Mouse (Mus musculus) Patski (cell line): ENCODE results near the gene H2afy. TPM values are rescaled to one million over a fixed set of nuclear protein-coding genes. Genes with fewer than 3 reads are reported as not detected.

ENCODE experiments used
- ATAC-seq: fragments of 100-300 bp; one replicate; pipeline ENCODE4 v1.8.0; 2021
- CTCF ChIA-PET: fragments of 350-600 bp; sonication (Branson Sonifier 250); formaldehyde crosslinking; loops from one replicate; lab custom pipeline; 2022; ENCODE audit warnings: inconsistent platforms; lab: Charles Lee
- POLR2A ChIA-PET: fragments of 350-600 bp; sonication (Branson Sonifier 250); formaldehyde crosslinking; loops from one replicate; lab custom pipeline; 2022; ENCODE audit warnings: antibody characterized with exemption, inconsistent platforms; lab: Charles Lee
- DNase-seq: peaks from one replicate; pipeline ENCODE4 v3.0.0-alpha.2; 2011; ENCODE audit warnings: low read depth, low spot score
- H3K27me3 ChIP-seq: fragments of 371-371 bp; one replicate; pipeline ENCODE4 v1.5.1; 2021
- CTCF ChIP-seq: fragments of 100-300 bp; IDR thresholded peaks from one replicate; pipeline ENCODE4 v1.5.1; 2021
- in situ Hi-C: fragments of 300-500 bp; cut with MboI; formaldehyde crosslinking; loops from 3 replicates; pipeline ENCODE4 v1.11.1; 2018; ENCODE audit warnings: low pct_unique_long_range_greater_than_20kb, mixed read lengths
- polyA plus RNA-seq: library from polyadenylated mRNA; unstranded; gene quantifications from one replicate; pipeline ENCODE4 v1.2.3, GENCODE M21; 2021

The H2afy gene
- polyA plus RNA-seq, 1 experiment from 2014 or later: 185 TPM

GRCm38 (mm10) chr13:56112980-56113379, 23.2 kb downstream of the H2afy start:
- CTCF ChIA-PET: interaction anchor here (1.4 kb wide), 1 partner anchor 39 kb away, joined by 4 read pairs; no protein-coding TSS in a partner anchor
- POLR2A ChIA-PET: no interaction called here
- in situ Hi-C loops: no loop called here
- no peaks in the 10 kb centered on the region for H3K27me3 ChIP-seq
- ATAC-seq (no peak), DNase-seq (no peak)
- no peak for TF ChIP-seq CTCF

GRCm38 (mm10) chr13:56112496-56112895, 23.7 kb downstream of the H2afy start:
- ChIA-PET CTCF (no interaction called here), POLR2A (no interaction called here)
- in situ Hi-C loops: no loop called here
- H3K27me3 ChIP-seq: no peaks in the 10 kb centered on the region
- ATAC-seq (no peak), DNase-seq (no peak)
- TF ChIP-seq CTCF: no peak

- ChIA-PET CTCF (no interaction called here), POLR2A (no interaction called here)
- no peak for ATAC-seq
- TF ChIP-seq CTCF: no peak
- no peaks in the 10 kb centered on the region for H3K27me3 ChIP-seq
- in situ Hi-C loops: no loop called here
- DNase-seq: no peak
These were observed 24.6 kb downstream of the H2afy start for GRCm38 (mm10) chr13:56111601-56112000.

- in situ Hi-C loops: no loop called here
- no peaks in the 10 kb centered on the region for H3K27me3 ChIP-seq
- CTCF ChIA-PET: interaction anchor here (1.3 kb wide), 1 partner anchor 41 kb away, joined by 4 read pairs; no protein-coding TSS in a partner anchor
- ATAC-seq (peak; percentile 55), DNase-seq (no peak)
- TF ChIP-seq CTCF: no peak
- POLR2A ChIA-PET: no interaction called here
These were observed 25.2 kb downstream of the H2afy start for GRCm38 (mm10) chr13:56110694-56111531.

- no peak for ATAC-seq
- POLR2A ChIA-PET: interaction anchor here (0.8 kb wide), 1 partner anchor 35 kb away, joined by 3 read pairs; no protein-coding TSS in a partner anchor
These were observed 26.5 kb downstream of the H2afy start for GRCm38 (mm10) chr13:56109703-56110102.

GRCm38 (mm10) chr13:56108849-56109519, 27.2 kb downstream of the H2afy start:
- DNase-seq (no peak), ATAC-seq (no peak)
- POLR2A ChIA-PET: no interaction called here
- no peaks in the 10 kb centered on the region for H3K27me3 ChIP-seq
- TF ChIP-seq CTCF: no peak
- in situ Hi-C loops: no loop called here
- CTCF ChIA-PET: interaction anchor here (1.0 kb wide), 1 partner anchor 15 kb away, joined by 3 read pairs; no protein-coding TSS in a partner anchor

More at GRCm38 (mm10) chr13:56109703-56110102, 26.5 kb downstream of the H2afy start:
- no peaks in the 10 kb centered on the region for H3K27me3 ChIP-seq
- in situ Hi-C loops: no loop called here
- CTCF ChIA-PET: interaction anchor here (1.3 kb wide), 1 partner anchor 42 kb away, joined by 4 read pairs; no protein-coding TSS in a partner anchor
- no peak for TF ChIP-seq CTCF
- DNase-seq: no peak

GRCm38 (mm10) chr13:56104971-56105391, 31.2 kb downstream of the H2afy start:
- no peak for TF ChIP-seq CTCF
- no peaks in the 10 kb centered on the region for H3K27me3 ChIP-seq
- CTCF ChIA-PET: no interaction called here
- POLR2A ChIA-PET: interaction anchor here (0.6 kb wide), 1 partner anchor 23 kb away, joined by 3 read pairs; no protein-coding TSS in a partner anchor
- in situ Hi-C loops: no loop called here
- DNase-seq (no peak), ATAC-seq (no peak)

GRCm38 (mm10) chr13:56103796-56104746, 32.1 kb downstream of the H2afy start:
- DNase-seq: no peak
- in situ Hi-C loops: no loop called here
- TF ChIP-seq CTCF: no peak
- CTCF ChIA-PET: no interaction called here
- POLR2A ChIA-PET: interaction anchor here (0.6 kb wide), 2 partner anchors 24 to 659 kb away, joined by 3 read pairs; partner anchors contain the start of gene Grk6
- H3K27me3 ChIP-seq: no peaks in the 10 kb centered on the region
- ATAC-seq: no peak

GRCm38 (mm10) chr13:56102160-56102559, 34.0 kb downstream of the H2afy start:
- no peak for DNase-seq
- POLR2A ChIA-PET: no interaction called here
- CTCF ChIA-PET: no interaction called here
- in situ Hi-C loops: no loop called here
- no peak for ATAC-seq
- no peak for TF ChIP-seq CTCF
- no peaks in the 10 kb centered on the region for H3K27me3 ChIP-seq
